ENCODE assay signal across 25 mouse cellular contexts in genomic region chr5:115629672-115630071, GRCm38 (mm10). TPM values are rescaled to one million over a fixed set of nuclear protein-coding genes. Genes with fewer than 3 reads are reported as not detected.
A peak's percentile ranks its signal among the peaks of the same experiment; 100 is the strongest.
DNase-seq lines count a peak whose midpoint lies in the region; ATAC-seq and TF ChIP-seq lines count a peak whose summit lies in the region.
"Had no signal": no experiment of that assay in that cellular context is flagged by ENCODE, and none has a peak within 500 bp of the region (broad histone marks: within the 10 kb centered on the region; RNA-seq: fewer than 3 reads in every experiment).

No protein-coding gene starts in this region.

- no peak for TF ChIP-seq CTCF in CH12.LX (conservative IDR thresholded peaks at IDR 0.05 in 1 of 2, IDR thresholded peaks at IDR 0.05 in 1 of 2; ENCODE audit: low read depth in 2 of 2, low read length in 2 of 2)

- in situ Hi-C loops in CH12.LX (cut with MboI; ENCODE audit: low pct_ligation_motif_present, low pct_unique_long_range_greater_than_20kb, low sequenced_read_pairs): no loop called here

- peaks cover 82% of the 10 kb centered on the region for H3K4me1 ChIP-seq in liver, embryonic 13.5 days (replicated peaks)
- H3K4me1 ChIP-seq in CH12.LX (ENCODE audit: control insufficient read depth in 1 of 2, insufficient read depth in 2 of 2): peaks cover 30 to 60% of the 10 kb centered on the region in 2 experiments
- peaks cover 72% of the 10 kb centered on the region for H3K4me1 ChIP-seq in liver, embryonic 16.5 days (ENCODE audit: control insufficient read depth, low read depth, low read length)

- dilution Hi-C loops in CH12.LX (cut with MboI; ENCODE audit: extremely low pct_ligation_motif_present, extremely low pct_unique_long_range_greater_than_20kb, low sequenced_read_pairs): no loop called here

- TF ChIP-seq POLR2A in CH12.LX (IDR thresholded peaks at IDR 0.05; ENCODE audit: low read depth, low read length): no peak

- peaks cover 29% of the 10 kb centered on the region for H3K79me2 ChIP-seq in CH12.LX (replicated peaks; ENCODE audit: control insufficient read depth, extremely low read depth, insufficient read depth, poor library complexity, severe bottlenecking)

- H3K4me2 ChIP-seq in liver, embryonic 13.5 days: peak overlapping the region; percentile 12; the same call in 1 of the 2 replicates
- H3K4me2 ChIP-seq in CH12.LX (ENCODE audit: insufficient read depth, low read depth, poor library complexity, severe bottlenecking): peak overlapping the region; percentile 68
- no peak overlapping the region for H3K4me2 ChIP-seq in liver, embryonic 16.5 days (ENCODE audit: low read depth, low read length)
- H3K4me2 ChIP-seq: embryonic facial prominence, embryonic 15.5 days; forebrain, embryonic 12.5 days had no signal

- H3K9me3 ChIP-seq in liver, embryonic 13.5 days (replicated peaks): no peaks in the 10 kb centered on the region
- H3K9me3 ChIP-seq in CH12.LX (replicated peaks; ENCODE audit: low read length): no peaks in the 10 kb centered on the region
- no peaks in the 10 kb centered on the region for H3K9me3 ChIP-seq in liver, embryonic 16.5 days (replicated peaks; ENCODE audit: control insufficient read depth, low read length)
- H3K9me3 ChIP-seq: embryonic facial prominence, embryonic 13.5 days; embryonic facial prominence, embryonic 15.5 days; forebrain, embryonic 10.5 days; forebrain, embryonic 12.5 days had no signal

- peak; percentile 83 for TF ChIP-seq EP300 in CH12.LX (IDR thresholded peaks at IDR 0.05; ENCODE audit: low read length)

- peak overlapping the region; percentile 36; the same call in 1 of the 2 replicates for H3K9ac ChIP-seq in liver, embryonic 13.5 days
- no peak overlapping the region for H3K9ac ChIP-seq in CH12.LX (ENCODE audit: insufficient read depth, low read depth)
- no peak overlapping the region for H3K9ac ChIP-seq in liver, embryonic 16.5 days (ENCODE audit: low read depth, low read length)
- H3K9ac ChIP-seq: embryonic facial prominence, embryonic 15.5 days; forebrain, embryonic 12.5 days had no signal

- no peak overlapping the region for H3K4me3 ChIP-seq in liver, embryonic 13.5 days (replicated peaks)
- H3K4me3 ChIP-seq in CH12.LX (replicated peaks in 1 of 3; ENCODE audit: low read depth in 2 of 3, low read length in 2 of 3, poor library complexity in 1 of 3): no peak overlapping the region
- H3K4me3 ChIP-seq in liver, embryonic 16.5 days (ENCODE audit: low read depth, low read length): no peak overlapping the region
- H3K4me3 ChIP-seq: embryonic facial prominence, embryonic 15.5 days; forebrain, embryonic 12.5 days had no signal

- H3K27me3 ChIP-seq in liver, embryonic 13.5 days: no peaks in the 10 kb centered on the region
- H3K27me3 ChIP-seq in CH12.LX (replicated peaks): no peaks in the 10 kb centered on the region
- no peaks in the 10 kb centered on the region for H3K27me3 ChIP-seq in liver, embryonic 16.5 days (ENCODE audit: control insufficient read depth, insufficient read depth, low read depth, low read length)
- H3K27me3 ChIP-seq: embryonic facial prominence, embryonic 13.5 days; embryonic facial prominence, embryonic 15.5 days; forebrain, embryonic 12.5 days had no signal

- DNase-seq in liver, embryonic 13.5 days: no peak
- DNase-seq in liver (no peak), 3T3-L1 (ENCODE audit: low read depth, low spot score) (peak; percentile 11), CH12.LX (ENCODE audit: extremely low read depth) (peak; percentile 75)
- no peak for DNase-seq in kidney, postnatal 10 days
- DNase-seq in urinary bladder, postnatal 36 days (ENCODE audit: low spot score in 2 of 2): no peak
- DNase-seq: adrenal gland, adult 2 months; adrenal gland, postnatal 10 days; adrenal gland, postnatal 25 days; B cell, adult 2 months; cerebellum, adult 11 months; cerebellum, adult 18-20 months; cerebellum, adult 8-10 months; cerebellum, adult 9-11 months; cerebellum, postnatal 14 days; cerebellum, postnatal 36 days; embryo, embryonic 11 days had no signal

- ATAC-seq in liver, embryonic 13.5 days (ENCODE audit: low read depth): no peak
- ATAC-seq in liver, embryonic 16.5 days (ENCODE audit: low read depth): no peak
- ATAC-seq: CD4-positive, CD25-positive, alpha-beta regulatory T cell, adult 4 months; forebrain, embryonic 14.5 days; forebrain, embryonic 16.5 days had no signal

- TF ChIP-seq RAD21 in CH12.LX (IDR thresholded peaks at IDR 0.05; ENCODE audit: low read depth, low read length): no peak

- H3K27ac ChIP-seq in liver, embryonic 13.5 days: peak overlapping the region; percentile 99; the same call in 1 of the 2 replicates
- no peak overlapping the region for H3K27ac ChIP-seq in CH12.LX (ENCODE audit: insufficient read depth, low read depth)
- H3K27ac ChIP-seq in liver, embryonic 16.5 days (ENCODE audit: low read length): 0 out of 2 replicates have a peak overlapping the region, but pooled peaks have one; percentile 21
- H3K27ac ChIP-seq: embryonic facial prominence, embryonic 13.5 days; embryonic facial prominence, embryonic 15.5 days; forebrain, embryonic 10.5 days; forebrain, embryonic 12.5 days had no signal

- 80% methylated on average over 4 of the region's 4 CpGs for WGBS in liver, embryonic 13.5 days (ENCODE audit: insufficient replicate concordance)
- WGBS in liver, embryonic 16.5 days (ENCODE audit: insufficient replicate concordance): 73% methylated on average over 4 of the region's 4 CpGs

- H3K36me3 ChIP-seq in liver, embryonic 13.5 days: peaks cover 10% of the 10 kb centered on the region
- peaks cover 0 to 9% of the 10 kb centered on the region in 2 experiments for H3K36me3 ChIP-seq in CH12.LX (replicated peaks in 1 of 2; ENCODE audit: control insufficient read depth in 1 of 2, insufficient read depth in 1 of 2, low read length in 1 of 2)
- 0 out of 2 replicates have a peak, but pooled peaks cover 2% of the 10 kb centered on the region for H3K36me3 ChIP-seq in liver, embryonic 16.5 days (ENCODE audit: control insufficient read depth, insufficient read depth)
- H3K36me3 ChIP-seq: embryonic facial prominence, embryonic 15.5 days; forebrain, embryonic 12.5 days had no signal

TF ChIP-seq in CH12.LX, 34 proteins besides CTCF, POLR2A, EP300 and RAD21 (continues in another document):
- peak; percentile 65; the same call in 1 of the 2 replicates for TF ChIP-seq SIN3A (IDR thresholded peaks at IDR 0.05; ENCODE audit: low read length)
- peak; percentile 87 for TF ChIP-seq IRF4 (IDR thresholded peaks at IDR 0.05; ENCODE audit: low read depth, low read length)
- TF ChIP-seq USF2 (conservative IDR thresholded peaks at IDR 0.05; ENCODE audit: low read depth, low read length): no peak
- TF ChIP-seq MAFK (IDR thresholded peaks at IDR 0.05; ENCODE audit: insufficient replicate concordance, low read length): no peak
- no peak for TF ChIP-seq ZC3H11A (IDR thresholded peaks at IDR 0.05; ENCODE audit: low read depth, low read length)
- no peak for TF ChIP-seq MAX (IDR thresholded peaks at IDR 0.05; ENCODE audit: low read length)
- TF ChIP-seq UBTF (IDR thresholded peaks at IDR 0.05; ENCODE audit: low read depth, low read length): no peak
- no peak for TF ChIP-seq NELFE (IDR thresholded peaks at IDR 0.05; ENCODE audit: low read depth, low read length)
- TF ChIP-seq CHD2 (IDR thresholded peaks at IDR 0.05; ENCODE audit: low read length): no peak
- TF ChIP-seq TCF12 (IDR thresholded peaks at IDR 0.05; ENCODE audit: low read depth, low read length): peak; percentile 39; the same call in 1 of the 2 replicates
- TF ChIP-seq MXI1 (IDR thresholded peaks at IDR 0.05; ENCODE audit: low read depth, low read length): no peak; the same call in 1 of the 2 replicates
- no peak for TF ChIP-seq USF1 (IDR thresholded peaks at IDR 0.05; ENCODE audit: low read depth, low read length)
- no peak for TF ChIP-seq TBP (conservative IDR thresholded peaks at IDR 0.05; ENCODE audit: low read depth, low read length)
- TF ChIP-seq MYC (IDR thresholded peaks at IDR 0.05; ENCODE audit: low read depth, low read length): 0 out of 2 replicates have a peak, but pooled peaks have one; percentile 50
- peak; percentile 78 for TF ChIP-seq ETS1 (conservative IDR thresholded peaks at IDR 0.05; ENCODE audit: low read depth, low read length)
- no peak for TF ChIP-seq GABPA (IDR thresholded peaks at IDR 0.05; ENCODE audit: insufficient replicate concordance, low read depth, low read length)
- peak; percentile 58; the same call in 1 of the 2 replicates for TF ChIP-seq RCOR1 (conservative IDR thresholded peaks at IDR 0.05; ENCODE audit: low read depth, low read length)
- no peak; the same call in 1 of the 2 replicates for TF ChIP-seq CHD1 (IDR thresholded peaks at IDR 0.05; ENCODE audit: low read depth, low read length)
- TF ChIP-seq E2F4 (IDR thresholded peaks at IDR 0.05; ENCODE audit: insufficient replicate concordance, low read depth, low read length): no peak
- TF ChIP-seq SMC3 (IDR thresholded peaks at IDR 0.05; ENCODE audit: low read depth, low read length): no peak
- 0 out of 2 replicates have a peak, but pooled peaks have one; percentile 47 for TF ChIP-seq KAT2A (IDR thresholded peaks at IDR 0.05; ENCODE audit: insufficient replicate concordance, low read length)
- TF ChIP-seq JUND (conservative IDR thresholded peaks at IDR 0.05; ENCODE audit: low read depth, low read length): 0 out of 2 replicates have a peak, but pooled peaks have one; percentile 28
- TF ChIP-seq PAX5 (IDR thresholded peaks at IDR 0.05; ENCODE audit: low read length): no peak
- peak; percentile 47; the same call in 1 of the 2 replicates for TF ChIP-seq JUN (IDR thresholded peaks at IDR 0.05; ENCODE audit: insufficient read depth, low read depth, low read length)
- TF ChIP-seq ZMIZ1 (IDR thresholded peaks at IDR 0.05; ENCODE audit: low read depth, low read length): no peak
- peak; percentile 72; the same call in 1 of the 2 replicates for TF ChIP-seq MEF2A (IDR thresholded peaks at IDR 0.05; ENCODE audit: borderline replicate concordance, low read depth, low read length)
- TF ChIP-seq NRF1 (IDR thresholded peaks at IDR 0.05; ENCODE audit: low read depth, low read length): no peak
- no peak for TF ChIP-seq POLR2AphosphoS2 (IDR thresholded peaks at IDR 0.05; ENCODE audit: low read depth, low read length)
- TF ChIP-seq BHLHE40 (IDR thresholded peaks at IDR 0.05; ENCODE audit: low read depth, low read length): peak; percentile 80
- 0 out of 2 replicates have a peak, but pooled peaks have one; percentile 30 for TF ChIP-seq MAZ (IDR thresholded peaks at IDR 0.05; ENCODE audit: low read depth, low read length)
- TF ChIP-seq HCFC1 (IDR thresholded peaks at IDR 0.05; ENCODE audit: low read depth, low read length): no peak

RNA-seq across cellular contexts. Expression of gene Rab35, which starts 2.0 kb away (rescaled TPM):
- 14.7 and 16.7 TPM in 2 replicates for polyA plus RNA-seq in liver, embryonic 13.5 days (2015; fragmentation: Nextera tagmentation; extraction: Ambion mirVana)
- total RNA-seq in CH12.LX (2012; rRNA removed) (33.8 and 36.5 TPM in 2 replicates), CH12.LX (2014; rRNA removed) (31.9 and 37.5 TPM in 2 replicates)
- 62.2 and 86.3 TPM in 2 replicates for polyA plus RNA-seq in CH12.LX (2012; ENCODE audit: insufficient read length, low read depth)
- polyA plus RNA-seq in liver, embryonic 16.5 days (2015; fragmentation: Nextera tagmentation; extraction: Ambion mirVana): 3.2 and 4.1 TPM in 2 replicates

Comparison
In these comparisons a context has a peak if more than half of its experiments do, and no peak if none do; other contexts are left out.
1. DNase-seq: peak in 3T3-L1 (single experiment) and CH12.LX (single experiment); none in liver, embryonic 13.5 days (single experiment), liver (single experiment), kidney, postnatal 10 days (single experiment) and urinary bladder, postnatal 36 days (0 of 2).